Mouse (Mus musculus): ENCODE measurements at regions not wholly inside any gene's neighbourhood (a gene's known extent, or its start where the extent isn't known, plus 50 kb on each side); places are given as distances from the start of the nearest gene placed in this dataset.

DNA sequence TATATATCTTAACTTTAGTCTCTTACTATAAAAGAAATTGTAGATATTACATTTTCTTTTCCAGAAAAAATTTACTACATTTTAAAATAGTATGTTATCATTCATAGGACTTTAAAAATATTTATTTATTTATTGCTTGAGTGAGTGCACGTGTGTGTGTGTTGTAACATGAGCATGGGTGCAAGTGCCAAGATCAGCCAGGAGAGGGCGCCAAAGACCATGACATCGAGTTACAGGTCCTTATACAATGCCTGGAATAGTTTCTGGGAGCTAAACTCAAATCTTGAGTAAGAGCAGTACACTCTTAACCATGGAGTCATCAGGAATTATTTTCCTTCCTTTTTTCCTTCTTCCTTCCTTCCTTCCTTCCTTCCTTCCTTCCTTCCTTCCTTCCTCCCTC, 185.4 kb upstream of the Mageb4 start:
- no peak for DNase-seq (ENCODE audit: low read depth, low spot score)
- in situ Hi-C loops (cut with MboI; ENCODE audit: low pct_unique_long_range_greater_than_20kb) = no loop called here
- ATAC-seq = no peak
- POLR2A ChIA-PET = no interaction called here
- peaks cover 16% of the 10 kb centered on the region for H3K27me3 ChIP-seq
- TF ChIP-seq CTCF (IDR thresholded peaks at IDR 0.05) = peak; percentile 57
- CTCF ChIA-PET = no interaction called here

Data from Patski (cell line).